Comparison of ENCODE assay signal across 14 mouse cellular contexts in the genomic region with DNA sequence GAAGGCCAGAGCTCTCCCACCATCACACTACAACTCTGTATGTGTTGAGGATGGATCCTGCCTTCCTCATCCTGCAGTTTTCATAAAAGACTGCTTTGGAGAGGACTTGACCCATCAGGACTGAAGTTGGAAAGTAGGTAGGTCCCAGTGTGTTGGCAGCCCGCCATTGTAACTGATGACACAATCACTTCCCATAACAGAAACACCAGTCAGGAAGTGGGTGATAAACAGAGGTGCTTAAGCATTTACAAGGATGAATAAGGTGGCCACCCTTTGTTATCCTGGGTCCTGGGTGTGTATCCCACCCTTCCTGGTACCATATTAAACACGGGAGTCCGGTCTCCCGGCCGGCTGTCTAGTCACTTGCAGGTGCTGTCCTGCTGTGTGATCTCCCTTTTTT.
DNase-seq lines count a peak whose midpoint lies in the region; ATAC-seq and TF ChIP-seq lines count a peak whose summit lies in the region.
"Had no signal": no experiment of that assay in that cellular context is flagged by ENCODE, and none has a peak within 500 bp of the region (broad histone marks: within the 10 kb centered on the region; RNA-seq: fewer than 3 reads in every experiment).

No protein-coding gene starts in this region.

- WGBS in kidney, embryonic 14.5 days, result 82% methylated on average over 5 of the region's 5 CpGs

- CTCF ChIA-PET in Patski (lab: Charles Lee), result no interaction called here

- no peak overlapping the region for H3K9ac ChIP-seq in kidney, embryonic 14.5 days (ENCODE audit: low read depth, low read length)
- H3K9ac ChIP-seq: forebrain, embryonic 12.5 days; liver, embryonic 15.5 days had no signal

- no peak for TF ChIP-seq CTCF in Patski (IDR thresholded peaks at IDR 0.05)

- no peaks in the 10 kb centered on the region for H3K27me3 ChIP-seq in kidney, embryonic 14.5 days (ENCODE audit: control insufficient read depth, insufficient read depth, low read length)
- H3K27me3 ChIP-seq in Patski, result no peaks in the 10 kb centered on the region
- H3K27me3 ChIP-seq: forebrain, embryonic 12.5 days; liver, embryonic 15.5 days had no signal

- H3K4me2 ChIP-seq in kidney, embryonic 14.5 days (replicated peaks; ENCODE audit: low read depth, low read length), result no peak overlapping the region
- H3K4me2 ChIP-seq: forebrain, embryonic 12.5 days; liver, embryonic 15.5 days had no signal

- no peak overlapping the region for H3K27ac ChIP-seq in kidney, embryonic 14.5 days (ENCODE audit: low read depth, low read length)
- H3K27ac ChIP-seq: forebrain, embryonic 12.5 days; liver, embryonic 15.5 days had no signal

- H3K9me3 ChIP-seq in kidney, embryonic 14.5 days (ENCODE audit: control insufficient read depth, low read length), result no peaks in the 10 kb centered on the region
- H3K9me3 ChIP-seq: forebrain, embryonic 12.5 days; liver, embryonic 15.5 days had no signal

- POLR2A ChIA-PET in Patski (lab: Charles Lee), result no interaction called here

- H3K4me1 ChIP-seq in kidney, embryonic 14.5 days (ENCODE audit: control insufficient read depth, insufficient read depth, low read length), result no peaks in the 10 kb centered on the region

- no peak overlapping the region for H3K4me3 ChIP-seq in kidney, embryonic 14.5 days (ENCODE audit: low read length)
- H3K4me3 ChIP-seq: forebrain, embryonic 12.5 days; liver, embryonic 15.5 days had no signal

- no peaks in the 10 kb centered on the region for H3K36me3 ChIP-seq in kidney, embryonic 14.5 days (ENCODE audit: control insufficient read depth, insufficient read depth, low read length)
- H3K36me3 ChIP-seq: forebrain, embryonic 12.5 days; liver, embryonic 15.5 days had no signal

- no peak for ATAC-seq in kidney, embryonic 14.5 days (ENCODE audit: low FRiP score, low TSS enrichment)
- ATAC-seq in Patski, result no peak
- peak; percentile 42; the same call in 1 of the 2 replicates for ATAC-seq in megakaryocyte progenitor cell, adult 5-6 weeks (replicated peaks; ENCODE audit: poor library complexity)
- no peak for ATAC-seq in erythroblast, adult 5-6 weeks (replicated peaks; ENCODE audit: low FRiP score, poor library complexity, severe bottlenecking)
- ATAC-seq: activated CD4-positive, CD25-positive, alpha-beta regulatory T cell, adult 4 months; intestine, embryonic 16.5 days had no signal

- DNase-seq in kidney, postnatal 25 days, result peak; percentile 37 to 40
- peak; percentile 4 for DNase-seq in Patski (ENCODE audit: low read depth, low spot score)
- DNase-seq in fibroblast of lung, adult 2 months (ENCODE audit: low read depth), result peak; percentile 3
- no peak for DNase-seq in cerebellum, adult 11 months
- DNase-seq: cerebellum, adult 11-12 months; gastrocnemius, postnatal 14 days; spleen, adult 18-20 months had no signal

- in situ Hi-C loops in Patski (cut with MboI; ENCODE audit: low pct_unique_long_range_greater_than_20kb), result no loop called here
